Mouse (Mus musculus) gonadal fat pad, adult 2 months (tissue): ENCODE results near the gene Pate2. TPM values are rescaled to one million over a fixed set of nuclear protein-coding genes. Genes with fewer than 3 reads are reported as not detected.

Source experiments
- DNase-seq: peaks from one replicate; pipeline ENCODE4 v3.0.0-alpha.2; 2012; ENCODE audit warnings: low read depth
- polyA plus RNA-seq: library from polyadenylated mRNA; depleted of rRNA; stranded (reverse); fragments of >200 nt; gene quantifications from 2 replicates; pipeline ENCODE4 v1.2.3, GENCODE M21; 2012; rRNA removed

Pate2 gene
- 40.8 and 43.4 TPM in 2 replicates for polyA plus RNA-seq

DNA sequence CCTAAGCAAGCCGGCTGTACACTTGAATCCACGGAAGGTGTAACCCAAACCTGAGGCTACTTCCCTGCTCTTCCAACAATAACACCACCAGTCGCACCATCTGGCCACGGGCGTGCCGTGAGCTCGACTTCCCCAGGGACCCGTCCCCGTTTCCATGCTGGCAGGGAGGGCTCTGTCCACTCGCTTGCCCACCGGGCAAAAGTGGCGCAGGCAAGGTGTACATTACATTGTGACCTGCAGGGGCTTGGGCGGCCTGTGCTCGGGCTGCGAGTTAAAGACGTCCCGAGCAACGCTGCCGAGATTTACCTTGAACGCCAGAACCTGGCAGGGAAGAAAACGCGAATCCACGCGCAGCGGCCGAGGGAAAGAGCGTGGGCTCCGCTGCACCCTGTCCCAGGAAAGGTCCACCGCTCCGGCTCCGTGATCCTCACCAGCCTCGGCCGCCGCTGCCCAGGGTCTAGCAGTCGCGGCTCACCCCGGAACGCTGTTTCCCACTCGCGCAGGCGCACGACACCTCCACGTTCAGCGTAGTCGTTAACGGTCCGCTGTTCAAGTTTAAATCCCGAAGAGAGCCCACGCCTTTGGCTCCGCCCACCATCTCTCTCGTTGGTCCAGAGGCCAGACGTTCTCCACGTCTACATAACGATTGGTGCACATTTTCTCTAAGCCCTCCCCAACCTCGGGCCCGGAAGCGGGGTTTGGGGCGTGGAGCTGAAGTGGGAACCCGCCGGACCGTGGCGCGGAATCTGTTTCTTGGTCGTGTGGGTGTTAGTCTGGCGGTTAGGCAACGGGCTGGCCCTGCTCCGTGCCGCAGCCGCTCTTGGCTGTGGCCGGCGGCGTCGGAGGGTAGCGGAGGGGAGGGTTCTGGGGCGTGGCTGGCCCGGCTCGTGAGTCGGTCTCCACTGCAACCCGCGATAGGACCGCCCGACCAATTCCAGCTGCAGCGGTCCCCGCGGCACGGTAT, at the start of gene Pate2, which contains the start of gene Hyls1:
Gene Pate2 (plus strand): TSS at position 714 of the 964 bp plus-strand sequence.
Gene Hyls1 (minus strand): TSS at position 828 of the 964 bp plus-strand sequence.
- peak; percentile 76 for DNase-seq

DNA sequence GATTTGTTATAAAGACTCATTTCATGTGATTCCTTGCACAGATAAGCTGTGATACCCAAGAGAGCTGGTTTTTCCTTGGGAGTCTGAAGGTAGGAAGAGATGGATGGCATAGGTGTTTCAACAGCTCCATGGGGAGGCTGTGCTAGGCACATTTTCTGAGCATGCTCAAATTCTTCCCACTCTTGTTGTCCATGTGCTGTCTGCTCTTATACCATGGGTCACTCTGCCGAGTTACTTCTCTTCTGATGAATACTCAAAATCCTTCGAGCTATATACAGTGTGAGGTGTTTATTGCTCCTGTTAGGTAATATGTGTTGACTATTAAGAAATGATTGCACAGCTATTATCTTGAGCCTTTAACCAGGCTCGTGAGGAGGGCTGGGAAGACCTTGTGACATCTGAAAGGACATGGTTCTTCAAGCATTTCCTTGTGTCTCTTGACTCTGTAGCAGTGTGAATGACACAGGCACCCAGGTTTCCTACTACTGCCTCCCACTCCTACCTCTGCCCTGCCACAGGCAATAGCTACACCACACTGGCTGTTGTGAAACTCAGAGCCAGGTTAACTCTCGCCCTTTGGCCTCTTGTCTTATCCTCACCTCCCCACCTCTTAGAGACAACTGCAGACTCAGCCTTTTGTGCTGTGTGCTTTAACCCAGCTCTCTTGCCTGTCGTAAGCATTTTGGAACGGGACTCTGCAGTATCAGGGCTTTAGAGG, 49.3 kb upstream of the Pate2 start:
- no peak for DNase-seq

DNA sequence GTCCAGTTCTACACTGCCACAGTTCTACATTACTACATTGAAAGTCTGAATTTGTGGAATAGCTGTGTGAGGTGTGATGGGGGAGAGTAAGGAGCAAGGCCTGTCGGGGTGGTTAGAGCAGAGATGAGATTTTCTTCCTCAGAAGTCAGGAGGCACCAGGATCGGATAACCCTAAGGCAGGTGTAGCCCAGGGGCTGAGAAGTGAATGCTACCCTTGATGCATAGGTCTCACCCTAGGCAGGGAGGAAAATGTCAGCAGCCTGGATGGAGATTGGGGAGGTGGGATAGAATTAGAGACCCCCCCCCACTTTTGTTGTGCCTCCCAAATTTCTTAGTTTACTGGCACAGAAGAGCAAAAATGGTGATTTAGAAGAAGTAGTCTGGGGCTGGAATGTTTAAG, 47.8 kb upstream of the Pate2 start:
- no peak for DNase-seq

DNA sequence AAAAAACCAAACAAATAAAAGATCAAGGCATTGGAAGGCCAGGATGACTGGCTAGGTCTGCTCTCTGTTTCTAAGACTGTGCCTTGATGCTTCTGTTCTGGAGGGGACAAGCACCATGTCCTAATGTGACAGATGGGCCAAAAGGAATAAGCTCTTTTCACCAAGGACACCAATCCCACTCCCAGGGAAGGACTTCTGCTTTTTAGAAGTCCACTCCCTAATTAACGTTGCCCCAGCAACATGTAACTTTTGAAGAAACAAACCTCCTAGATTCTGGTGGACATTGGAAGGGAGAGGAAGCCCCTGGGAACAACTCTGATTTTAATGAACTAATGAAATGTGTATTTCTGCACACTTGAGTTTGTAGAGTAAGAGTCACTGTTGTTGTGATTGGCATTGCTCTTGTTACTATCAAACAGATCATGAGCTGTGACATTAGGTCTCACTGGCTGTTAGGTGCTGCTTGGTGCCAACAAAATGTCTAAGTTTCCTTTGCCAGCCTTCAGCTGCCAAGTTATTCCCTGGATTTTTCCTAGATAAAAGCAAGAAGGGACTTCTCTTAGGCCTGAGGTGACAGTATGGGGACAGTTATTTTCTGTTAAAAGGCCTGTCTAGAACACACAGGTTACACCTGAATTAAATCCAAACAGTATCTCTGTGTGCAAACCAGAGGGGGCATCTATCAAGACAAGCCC, 47.1 kb upstream of the Pate2 start:
- no peak for DNase-seq

DNA sequence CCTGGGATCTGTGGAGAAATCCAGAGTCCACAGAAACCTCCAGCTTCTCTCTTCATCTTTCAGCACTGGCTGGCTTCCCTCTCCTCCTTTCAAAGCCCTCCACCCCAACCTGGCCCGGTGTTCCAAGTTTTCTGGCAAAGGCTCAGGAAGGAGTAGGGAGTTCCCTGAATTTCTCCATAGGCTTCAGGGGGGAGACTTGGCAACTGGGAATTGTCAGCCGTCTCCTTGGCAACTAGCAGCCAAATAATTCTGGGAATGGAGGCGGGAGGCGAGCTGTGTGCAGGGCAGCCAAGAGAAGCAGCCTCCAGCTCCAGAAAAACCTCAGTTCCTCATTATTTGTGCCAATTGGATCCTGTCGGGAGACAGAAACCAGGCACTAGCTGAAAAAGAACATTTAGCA, 46.5 kb upstream of the Pate2 start:
- DNase-seq = no peak

DNA sequence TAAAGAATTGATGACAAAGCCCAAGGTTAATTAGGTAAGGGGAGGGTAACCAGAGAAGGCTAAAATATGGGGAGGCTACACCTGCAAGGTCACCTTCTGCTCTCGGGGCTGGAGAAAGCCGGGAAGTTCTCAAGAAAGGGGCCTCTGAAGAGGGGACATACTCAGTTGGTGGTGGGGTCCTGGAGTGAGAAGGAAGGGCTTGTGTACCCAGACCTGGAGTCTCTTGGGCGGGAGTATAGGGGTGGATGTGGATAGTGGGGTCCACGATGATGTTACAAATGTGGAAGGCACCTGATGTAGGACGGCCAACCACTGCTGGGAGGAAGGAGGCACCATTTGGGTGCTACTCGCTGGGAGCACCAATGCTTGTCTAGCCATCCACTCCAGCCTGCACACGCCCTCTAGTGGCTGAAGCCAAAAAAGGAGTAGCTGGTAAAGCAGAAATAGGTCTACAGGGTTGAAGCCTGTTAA, 46.1 kb upstream of the Pate2 start:
- no peak for DNase-seq

DNA sequence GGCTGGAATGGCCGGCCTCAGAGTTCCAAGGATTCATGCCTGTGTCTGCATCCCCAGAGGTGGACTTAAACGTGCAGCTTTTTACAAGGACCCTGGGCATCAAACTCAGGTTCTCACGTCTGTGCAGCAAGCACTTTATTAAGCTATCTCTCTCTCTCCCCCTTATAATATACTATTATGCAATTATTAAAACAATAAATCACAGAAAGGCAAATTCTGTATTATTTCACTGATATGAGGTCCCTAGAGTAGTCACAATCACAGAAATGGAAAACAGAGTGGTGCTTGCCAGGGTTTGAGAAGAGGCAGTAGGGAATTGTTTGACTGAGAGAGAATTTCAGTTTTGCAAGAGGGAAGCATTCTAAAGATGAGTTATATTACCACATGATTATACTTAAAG, 40.9 kb upstream of the Pate2 start:
- no peak for DNase-seq

DNA sequence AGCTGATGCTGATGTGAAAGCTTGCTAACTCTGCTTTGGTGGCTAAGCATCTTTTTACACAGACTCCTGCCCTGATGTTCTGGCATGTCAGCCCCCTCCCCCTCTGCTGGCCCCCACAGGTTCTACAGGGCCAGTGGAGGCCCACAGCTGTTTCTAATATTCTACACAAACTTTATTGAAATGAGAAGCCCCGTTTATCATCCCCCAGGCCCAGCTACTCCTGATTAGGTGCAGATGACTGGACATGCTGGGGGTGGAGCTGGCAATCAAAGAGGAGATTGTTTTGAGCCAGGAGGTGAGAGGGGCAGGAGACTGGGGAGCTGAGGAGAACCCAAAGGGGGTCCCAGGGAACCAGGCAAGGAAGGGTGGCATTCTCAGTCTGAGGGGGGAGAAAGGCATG, 40.3 kb upstream of the Pate2 start:
- DNase-seq = no peak

DNA sequence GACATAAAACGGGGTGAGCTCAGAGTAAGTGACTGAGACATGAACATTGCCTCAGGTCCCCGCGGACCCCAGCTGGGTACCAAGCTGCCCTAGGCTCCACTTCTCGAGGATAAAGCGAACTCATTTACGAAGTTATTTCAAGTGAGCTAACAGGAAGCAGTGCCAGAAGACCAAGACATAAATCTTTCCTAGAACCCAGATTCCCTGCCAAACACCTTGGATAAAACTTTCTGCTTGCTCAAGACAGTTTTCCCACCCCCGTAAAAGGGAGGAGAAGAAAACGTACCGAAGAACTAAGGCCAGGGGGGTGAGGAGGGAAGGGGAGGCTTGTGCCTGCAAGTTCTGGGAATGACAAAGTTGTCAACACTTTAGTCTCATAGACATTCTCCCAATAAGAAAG, 36.8 kb upstream of the Pate2 start:
- DNase-seq = peak; percentile 91

DNA sequence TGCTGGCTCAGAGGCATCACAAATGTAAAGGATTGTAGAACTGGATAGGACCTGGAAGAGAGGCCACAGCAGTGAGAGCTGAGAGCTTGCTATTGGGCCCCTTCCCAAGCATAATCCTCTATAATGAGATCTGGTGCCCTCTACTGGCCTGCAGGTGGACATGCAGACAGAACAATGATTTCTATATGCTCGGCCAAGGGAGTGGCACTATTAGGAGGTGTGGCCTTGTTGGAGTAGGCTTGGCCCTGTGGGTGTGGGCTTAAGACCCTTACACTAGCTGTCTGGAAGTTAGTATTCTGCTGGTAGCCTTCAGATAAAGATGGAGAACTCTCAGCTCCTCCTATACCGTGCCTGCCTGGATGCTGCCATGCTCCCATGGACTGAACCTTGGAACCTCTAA, 35.0 kb upstream of the Pate2 start:
- no peak for DNase-seq

DNA sequence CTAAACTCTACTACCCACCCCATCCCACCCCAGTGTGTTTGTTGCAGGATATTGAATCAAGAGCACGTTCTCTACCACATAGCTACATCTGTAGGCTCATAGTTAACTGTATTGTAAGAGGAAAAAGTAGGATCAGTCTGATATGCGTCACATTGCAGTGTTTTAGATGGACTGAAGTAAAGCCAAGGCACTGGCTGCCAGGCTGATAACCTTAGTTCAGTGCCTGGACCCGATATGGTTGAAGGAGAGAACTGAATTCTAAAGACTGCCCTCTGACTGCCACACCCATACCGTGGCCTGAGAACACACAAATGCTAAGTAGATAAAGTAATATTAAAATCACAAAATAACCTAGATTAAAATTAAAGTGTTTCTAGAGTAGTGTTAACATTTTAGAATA, 34.2 kb upstream of the Pate2 start:
- DNase-seq = no peak

DNA sequence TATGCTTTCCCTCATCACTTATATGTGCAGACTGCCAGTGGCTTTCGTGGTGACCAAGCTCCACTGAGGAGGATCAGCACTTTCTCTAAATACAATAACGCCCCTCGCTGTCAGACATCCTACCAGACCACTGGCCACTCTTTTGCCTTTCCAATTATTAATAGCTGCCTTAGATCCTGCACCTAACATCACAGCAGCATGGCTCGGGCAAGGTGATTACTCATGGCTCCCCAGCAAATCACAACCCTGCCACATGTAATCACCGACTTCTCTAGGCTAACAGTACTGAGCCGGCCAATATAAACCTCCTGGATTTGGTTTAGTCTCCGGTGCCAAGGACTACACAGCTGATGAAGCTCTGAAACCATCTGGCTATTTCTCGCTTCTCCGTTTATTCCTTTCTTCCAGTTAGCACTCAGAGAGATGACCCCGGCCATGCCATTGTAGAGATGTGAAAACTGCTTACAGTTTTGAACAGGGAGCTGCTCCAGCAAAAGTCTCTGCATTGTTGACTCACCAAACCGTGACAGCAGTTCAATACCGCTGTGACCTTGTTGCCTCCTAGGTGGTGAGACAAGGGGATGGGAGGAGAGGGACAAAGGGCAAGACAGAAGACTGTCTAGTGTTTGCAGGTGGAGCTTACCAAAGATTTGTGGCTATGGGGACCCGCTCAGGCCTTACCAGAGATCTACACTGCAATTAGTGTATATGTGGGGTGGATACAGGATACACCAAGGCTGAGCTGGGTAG, 30.9 kb upstream of the Pate2 start:
- no peak for DNase-seq

DNA sequence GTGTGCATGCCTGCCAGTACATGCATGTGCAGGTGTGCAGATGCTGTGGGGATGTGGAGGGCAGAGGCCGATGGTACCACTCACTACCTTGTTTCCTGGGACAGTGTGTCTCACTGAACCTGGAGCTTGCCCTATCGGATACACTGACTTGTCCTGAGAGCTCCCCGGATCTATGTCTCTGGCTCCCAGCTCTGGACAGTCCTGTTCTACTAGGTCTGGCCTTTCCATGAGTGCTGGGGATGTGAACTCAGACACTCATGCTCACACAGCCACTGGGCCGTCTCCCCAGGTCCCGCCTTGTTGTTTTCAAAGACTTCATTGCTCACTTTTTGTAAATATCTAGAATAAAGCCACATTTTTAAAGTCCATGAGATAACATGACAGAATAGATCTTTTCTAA, 29.1 kb upstream of the Pate2 start:
- no peak for DNase-seq

DNA sequence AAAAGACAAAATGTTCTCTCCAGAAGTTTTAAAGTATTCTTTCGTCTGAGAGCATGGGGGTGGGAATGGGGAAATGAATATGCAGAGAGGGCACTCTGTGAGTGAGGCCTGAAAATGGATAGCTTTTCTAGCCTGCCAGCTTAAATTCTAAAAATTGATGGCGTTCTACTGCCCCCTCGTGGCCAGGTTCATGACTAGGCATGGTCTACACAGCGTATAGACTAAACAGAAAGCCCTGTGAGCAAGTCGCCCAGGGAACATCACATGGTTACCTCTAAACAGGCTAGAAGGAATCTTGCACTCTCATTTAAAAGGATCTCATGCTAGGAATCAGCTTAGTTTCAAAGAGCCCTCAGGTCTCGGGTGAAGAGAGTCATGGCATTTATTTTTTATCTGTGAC, 28.6 kb upstream of the Pate2 start:
- no peak for DNase-seq

DNA sequence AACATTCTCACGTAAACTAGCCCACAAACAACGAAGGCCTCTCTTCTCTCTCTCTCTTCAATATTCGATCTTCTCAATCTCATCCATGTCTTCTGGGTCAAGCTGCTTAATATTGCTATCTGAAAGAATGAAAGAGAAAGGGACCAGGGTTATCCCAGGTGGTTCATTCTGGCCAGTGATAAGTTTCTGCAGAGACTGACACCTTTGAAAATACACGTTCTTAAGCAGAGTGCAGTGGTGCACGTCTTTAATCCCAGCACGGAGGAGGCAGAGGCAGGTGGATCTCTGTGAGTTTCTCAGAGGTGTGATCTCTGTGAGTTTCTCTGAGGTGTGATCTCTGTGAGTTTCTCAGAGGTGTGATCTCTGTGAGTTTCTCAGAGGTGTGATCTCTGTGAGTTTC, 28.1 kb upstream of the Pate2 start:
- DNase-seq = no peak

DNA sequence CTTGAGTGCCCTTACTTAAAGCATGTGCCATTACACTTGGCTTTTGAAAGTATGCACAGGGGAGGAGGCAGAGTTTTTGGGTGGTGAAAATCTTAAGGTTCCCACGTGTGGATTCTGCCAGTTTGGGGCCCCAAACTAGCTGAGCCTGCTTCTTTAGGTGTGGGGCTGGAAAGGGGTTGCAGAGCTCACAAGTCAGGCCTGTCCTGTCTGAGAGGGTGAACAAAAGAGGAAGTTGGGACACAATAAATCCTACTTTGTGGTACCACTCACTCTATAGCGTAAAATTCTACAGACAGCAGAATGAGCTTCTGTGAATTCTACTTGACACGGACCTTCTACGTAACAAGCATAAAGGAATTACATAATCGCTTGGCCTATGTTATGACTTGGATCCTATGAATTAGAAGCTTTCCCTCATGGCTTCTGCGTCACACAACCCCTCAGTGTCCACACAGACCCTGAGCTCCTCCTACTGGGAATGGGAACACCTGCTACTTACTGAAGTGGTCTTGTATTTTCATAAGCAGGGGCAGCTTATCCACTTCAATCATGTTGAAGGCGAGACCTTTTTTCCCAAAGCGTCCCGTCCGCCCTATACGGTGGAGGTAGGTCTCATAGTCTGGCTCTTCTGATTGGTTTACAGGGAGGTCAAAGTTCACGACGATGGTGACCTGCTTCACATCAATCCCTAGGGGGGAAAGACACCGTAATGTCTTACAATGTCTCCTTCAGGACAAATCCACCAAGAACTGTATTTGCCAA, 26.8 kb upstream of the Pate2 start:
- no peak for DNase-seq

DNA sequence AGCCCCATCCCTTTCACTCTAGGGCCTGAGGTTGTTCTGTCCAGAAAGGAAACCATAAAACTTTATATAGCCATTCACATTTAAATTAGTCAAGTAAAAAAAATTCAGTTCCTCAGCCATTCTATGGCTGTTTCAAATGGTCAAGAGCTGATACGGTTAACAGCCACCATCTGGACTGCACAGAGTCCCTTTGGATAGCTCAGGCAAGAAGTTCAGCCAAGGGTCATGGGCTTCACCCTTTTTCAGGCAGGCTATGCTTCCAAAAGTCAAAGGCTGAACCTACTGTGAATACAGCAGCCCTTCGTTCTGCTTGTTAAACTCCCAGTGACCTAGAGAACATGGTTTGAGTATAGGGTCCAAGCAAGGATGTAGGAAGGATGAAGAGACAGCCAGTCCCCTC, 25.4 kb upstream of the Pate2 start:
- no peak for DNase-seq

DNA sequence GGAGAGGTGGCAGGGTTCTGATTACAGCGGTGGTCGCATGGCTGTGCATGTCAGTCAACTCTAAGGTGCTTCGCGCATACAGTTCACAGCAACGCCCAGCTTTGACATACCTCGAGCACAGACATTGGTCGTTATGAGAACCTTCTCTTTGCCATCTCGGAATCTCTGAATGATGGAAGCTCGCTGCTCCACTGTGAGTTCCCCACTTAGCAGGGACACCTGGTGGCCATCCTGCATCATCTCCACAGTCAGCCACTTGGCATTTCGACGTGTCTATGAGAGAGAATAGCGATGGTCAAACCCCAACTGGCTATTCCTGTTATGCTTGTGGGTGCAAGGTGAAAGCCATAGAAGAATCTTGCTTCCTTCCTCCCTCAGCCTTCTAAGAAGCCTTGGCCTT, 24.4 kb upstream of the Pate2 start:
- DNase-seq = no peak

DNA sequence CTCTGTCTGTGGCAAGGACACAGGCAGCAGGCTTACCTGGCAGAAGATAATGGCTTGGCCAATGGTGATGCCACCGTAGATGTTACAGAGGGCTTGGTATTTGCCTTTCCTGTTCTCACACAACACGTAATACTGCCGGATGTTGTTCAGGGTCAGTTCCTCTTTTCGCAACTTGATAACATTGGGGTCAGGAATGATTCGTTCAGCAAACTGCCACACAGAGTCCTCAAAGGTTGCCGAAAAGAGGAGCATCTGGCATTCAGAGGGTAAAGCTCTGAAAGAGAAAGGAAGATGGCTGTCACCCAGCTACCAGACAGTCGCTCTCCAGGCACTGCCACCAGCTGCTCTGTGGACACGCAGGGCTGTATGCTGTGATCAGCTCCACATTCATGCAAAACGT, 23.3 kb upstream of the Pate2 start:
- DNase-seq = no peak

DNA sequence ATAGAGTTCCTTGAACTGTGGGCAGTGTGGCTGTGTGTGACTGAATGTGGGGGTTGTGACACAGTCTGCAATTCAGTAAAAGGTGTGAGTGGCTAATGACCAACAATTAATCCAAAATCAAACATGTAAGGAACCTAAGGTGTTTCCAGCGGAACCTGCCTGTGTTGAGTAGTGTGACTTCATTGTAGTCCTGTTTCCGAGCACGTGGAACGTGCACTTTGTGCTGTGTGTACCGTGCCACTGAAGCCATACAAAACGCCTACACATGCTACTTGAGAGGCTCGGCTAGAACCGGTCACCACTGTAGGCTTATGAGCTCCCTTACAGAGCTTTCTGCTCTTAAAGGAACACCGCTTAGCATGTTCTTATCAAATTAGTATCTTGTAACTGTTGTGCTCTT, 21.6 kb upstream of the Pate2 start:
- no peak for DNase-seq
